Mouse (Mus musculus): Measurements from ENCODE around the gene Hoxb6.

Hoxb6 gene

GRCm38 (mm10) chr11:96291681-96292564 lies at the start of gene Hoxb6:
Gene Hoxb6, plus strand, starts transcription at chr11:96292476.
- no peak for DNase-seq (ENCODE audit: low spot score in 2 of 2)

- no peak for DNase-seq (ENCODE audit: low spot score in 2 of 2)
Measured at GRCm38 (mm10) chr11:96250901-96251300, 41.4 kb upstream of the Hoxb6 start.

GRCm38 (mm10) chr11:96251480-96252031 lies 40.7 kb upstream of the Hoxb6 start:
- DNase-seq (ENCODE audit: low spot score in 2 of 2), result no peak

GRCm38 (mm10) chr11:96252541-96253120 lies 39.6 kb upstream of the Hoxb6 start:
- no peak for DNase-seq (ENCODE audit: low spot score in 2 of 2)

- no peak for DNase-seq (ENCODE audit: low spot score in 2 of 2)
Measured at GRCm38 (mm10) chr11:96254221-96254620, 38.1 kb upstream of the Hoxb6 start.

GRCm38 (mm10) chr11:96255111-96255995 lies 36.9 kb upstream of the Hoxb6 start:
- DNase-seq (ENCODE audit: low spot score in 2 of 2), result no peak

- no peak for DNase-seq (ENCODE audit: low spot score in 2 of 2)
Measured at GRCm38 (mm10) chr11:96255996-96256445, 36.3 kb upstream of the Hoxb6 start.

- DNase-seq (ENCODE audit: low spot score in 2 of 2), result no peak
Measured at GRCm38 (mm10) chr11:96257141-96257540, 35.1 kb upstream of the Hoxb6 start.

GRCm38 (mm10) chr11:96259038-96259437 lies 33.2 kb upstream of the Hoxb6 start:
- DNase-seq (ENCODE audit: low spot score in 2 of 2), result no peak

- no peak for DNase-seq (ENCODE audit: low spot score in 2 of 2)
Measured at GRCm38 (mm10) chr11:96259511-96259910, 32.8 kb upstream of the Hoxb6 start.

GRCm38 (mm10) chr11:96260310-96260970 lies 31.8 kb upstream of the Hoxb6 start:
- DNase-seq (ENCODE audit: low spot score in 2 of 2), result no peak

- peak; percentile 42 to 80 for DNase-seq (ENCODE audit: low spot score in 2 of 2)
Measured at GRCm38 (mm10) chr11:96261323-96261890, 30.9 kb upstream of the Hoxb6 start.

- DNase-seq (ENCODE audit: low spot score in 2 of 2), result no peak
Measured at GRCm38 (mm10) chr11:96262262-96262830, 29.9 kb upstream of the Hoxb6 start.

GRCm38 (mm10) chr11:96263636-96264389 lies 28.5 kb upstream of the Hoxb6 start:
- DNase-seq (ENCODE audit: low spot score in 2 of 2), result no peak

GRCm38 (mm10) chr11:96264390-96265020 lies 27.8 kb upstream of the Hoxb6 start:
- DNase-seq (ENCODE audit: low spot score in 2 of 2), result no peak

- no peak for DNase-seq (ENCODE audit: low spot score in 2 of 2)
Measured at GRCm38 (mm10) chr11:96265954-96266353, 26.3 kb upstream of the Hoxb6 start.

GRCm38 (mm10) chr11:96267021-96267920 lies 25.0 kb upstream of the Hoxb6 start:
- no peak for DNase-seq (ENCODE audit: low spot score in 2 of 2)

GRCm38 (mm10) chr11:96268031-96268745 lies 24.1 kb upstream of the Hoxb6 start:
- no peak for DNase-seq (ENCODE audit: low spot score in 2 of 2)

Measured in spleen, postnatal 4 days (tissue).